Mouse (Mus musculus): Measurements from ENCODE around the gene Dirc2.

- TF ChIP-seq CTCF (IDR thresholded peaks at IDR 0.05; ENCODE audit: insufficient read depth, low read length) (no peak), POLR2A (IDR thresholded peaks at IDR 0.05; ENCODE audit: borderline replicate concordance, extremely low read depth, low read depth, low read length) (no peak)
Measured at GRCm38 (mm10) chr16:35664847-35665246, 104.3 kb downstream of the Dirc2 start.

All from lung, adult 2 months (tissue).